Mouse (Mus musculus) brain, embryonic 14.5 days (tissue): ENCODE measurements around the gene Atp6v1f.

ENCODE experiments used
- CTCF ChIP-seq: fragments of 200-500 bp; IDR thresholded peaks from 2 replicates; pipeline ENCODE4 v1.5.1; 2012; ENCODE audit warnings: inconsistent platforms, mild to moderate bottlenecking, moderate library complexity, borderline replicate concordance; ENCODE audit not compliant: insufficient read depth, insufficient read length; ENCODE audit errors: extremely low read depth
- POLR2A ChIP-seq: fragments of 200-500 bp; IDR thresholded peaks from 2 replicates; pipeline ENCODE4 v1.6.1; 2012; ENCODE audit warnings: mild to moderate bottlenecking, inconsistent platforms, borderline replicate concordance; ENCODE audit not compliant: poor library complexity, insufficient read depth, insufficient read length, severe bottlenecking; ENCODE audit errors: extremely low read depth

DNA sequence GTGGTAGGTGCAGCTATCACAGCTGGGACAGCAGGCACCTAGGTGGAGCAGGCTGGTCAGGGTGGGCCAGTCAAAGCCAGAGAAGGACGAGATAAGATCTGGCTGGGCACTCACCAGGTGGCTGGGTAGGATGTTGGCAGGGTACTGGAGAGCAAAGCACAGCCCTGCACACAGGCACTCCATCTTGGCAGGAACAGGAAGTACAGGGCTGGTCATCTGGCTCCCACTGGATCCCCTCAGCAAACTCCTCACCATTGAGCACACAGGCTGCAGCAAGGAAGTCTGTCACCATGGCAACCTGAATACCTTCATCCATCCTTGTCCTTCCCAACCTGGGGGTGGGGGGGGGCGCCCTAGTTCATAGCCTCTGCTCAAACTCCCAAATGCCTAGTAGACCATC, 30.3 kb downstream of the Atp6v1f start:
- TF ChIP-seq CTCF = no peak
- no peak for TF ChIP-seq POLR2A
